Mouse (Mus musculus): Measurements from ENCODE around the gene Mettl5.

Mettl5 gene

DNA sequence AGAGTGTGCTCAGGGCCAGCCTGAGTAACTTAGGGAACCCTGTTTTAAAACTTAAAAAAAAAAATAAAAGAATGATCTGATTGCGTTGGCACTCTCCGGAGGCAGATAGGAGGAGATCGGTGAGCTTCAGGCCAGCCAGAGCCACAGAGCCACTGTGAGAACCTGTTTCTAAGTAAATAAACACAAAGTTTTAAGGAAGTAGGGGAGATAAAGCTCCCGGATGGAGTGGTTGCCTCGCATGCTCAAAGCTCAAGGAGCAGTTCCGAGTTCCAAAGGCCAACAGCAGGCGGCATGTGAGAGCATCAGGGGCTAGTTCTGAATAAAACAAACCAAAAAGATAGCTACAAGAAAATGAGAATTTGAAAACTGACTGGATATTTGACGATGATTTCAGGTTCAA, 29.0 kb downstream of the Mettl5 start:
- DNase-seq (ENCODE audit: low spot score in 2 of 2) = no peak

- no peak for DNase-seq (ENCODE audit: low spot score in 2 of 2)
Measured at GRCm38 (mm10) chr2:69851427-69852058, 33.9 kb downstream of the Mettl5 start.

DNA sequence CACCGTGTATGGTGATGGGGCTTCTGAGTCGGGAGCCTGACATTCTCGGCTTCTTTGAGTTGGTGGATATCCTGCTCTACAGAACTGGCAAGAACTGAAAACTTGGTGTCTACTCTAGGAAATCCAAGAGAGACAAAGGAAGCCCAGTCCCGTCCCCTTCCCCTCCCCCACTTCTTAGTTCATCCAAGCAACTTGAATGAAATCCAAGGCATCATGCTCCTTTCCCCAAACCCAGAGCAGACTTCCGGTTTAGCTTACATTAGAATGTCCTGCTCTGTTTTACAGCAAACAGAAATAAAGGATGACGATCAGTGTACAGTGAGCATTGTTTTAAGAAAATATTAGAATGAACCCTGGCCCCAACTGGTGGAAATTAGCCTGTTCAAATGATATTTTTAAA, 36.2 kb downstream of the Mettl5 start:
- DNase-seq (ENCODE audit: low spot score in 2 of 2) = peak in 1 of 2 experiments; percentile 8

DNA sequence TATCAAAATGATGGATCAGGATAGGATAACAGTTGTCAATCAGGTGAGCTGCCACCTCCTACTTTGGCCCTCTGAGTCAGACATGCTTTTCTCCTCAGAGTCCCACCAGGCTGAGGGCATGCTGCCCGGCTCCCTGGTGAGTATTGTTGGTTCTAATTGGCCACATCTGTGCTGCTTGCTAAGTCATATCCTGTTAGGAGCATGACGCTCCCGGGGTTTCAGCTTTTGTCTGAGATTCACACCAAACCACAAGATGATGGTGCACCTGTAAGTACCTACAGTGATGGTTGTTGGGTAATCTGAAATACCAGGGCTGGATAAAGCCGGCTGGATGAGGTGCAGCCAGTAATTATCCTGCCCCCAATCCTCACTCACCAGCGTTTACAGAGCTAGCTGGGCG, 45.2 kb downstream of the Mettl5 start:
- DNase-seq (ENCODE audit: low spot score in 2 of 2) = no peak

DNA sequence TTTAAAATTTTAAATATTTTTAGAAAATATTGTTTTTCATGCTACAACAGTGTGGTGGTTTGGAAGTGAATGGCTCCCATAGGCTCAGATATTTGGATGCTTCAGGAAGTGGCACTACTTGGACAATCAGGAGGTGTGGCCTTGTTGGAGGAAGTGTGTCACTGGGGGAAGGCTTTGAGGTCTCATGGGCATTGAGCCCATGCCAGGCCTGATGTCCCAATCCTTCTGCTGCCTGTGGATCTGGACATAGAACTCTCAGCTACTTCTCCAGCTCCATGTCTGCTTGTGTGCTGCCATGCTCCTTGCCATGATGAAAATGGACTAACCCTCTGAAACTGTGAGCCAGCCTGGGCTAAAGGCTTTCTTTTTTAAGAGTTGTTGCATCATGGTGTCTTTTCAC, 46.7 kb downstream of the Mettl5 start:
- no peak for DNase-seq (ENCODE audit: low spot score in 2 of 2)

DNA sequence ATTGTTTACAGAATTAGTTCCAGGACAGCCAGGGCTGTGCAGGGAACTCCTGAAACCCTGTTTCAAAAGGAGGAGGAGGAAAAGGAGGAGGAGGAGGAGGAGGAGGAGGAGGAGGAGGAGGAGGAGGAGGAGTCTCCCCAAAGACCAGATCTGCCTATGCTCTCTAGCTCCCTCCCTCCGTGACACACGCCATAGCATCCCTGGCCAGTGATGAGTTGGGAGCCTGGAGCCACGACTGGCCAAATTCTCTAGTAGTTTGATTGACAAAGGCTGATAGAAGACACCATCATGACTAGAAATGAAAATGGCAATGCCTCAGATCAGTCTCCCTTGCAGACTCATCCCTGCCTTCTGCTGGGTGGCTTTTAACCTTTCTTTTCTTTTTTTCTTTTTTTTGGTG, 47.4 kb downstream of the Mettl5 start:
- no peak for DNase-seq (ENCODE audit: low spot score in 2 of 2)

DNA sequence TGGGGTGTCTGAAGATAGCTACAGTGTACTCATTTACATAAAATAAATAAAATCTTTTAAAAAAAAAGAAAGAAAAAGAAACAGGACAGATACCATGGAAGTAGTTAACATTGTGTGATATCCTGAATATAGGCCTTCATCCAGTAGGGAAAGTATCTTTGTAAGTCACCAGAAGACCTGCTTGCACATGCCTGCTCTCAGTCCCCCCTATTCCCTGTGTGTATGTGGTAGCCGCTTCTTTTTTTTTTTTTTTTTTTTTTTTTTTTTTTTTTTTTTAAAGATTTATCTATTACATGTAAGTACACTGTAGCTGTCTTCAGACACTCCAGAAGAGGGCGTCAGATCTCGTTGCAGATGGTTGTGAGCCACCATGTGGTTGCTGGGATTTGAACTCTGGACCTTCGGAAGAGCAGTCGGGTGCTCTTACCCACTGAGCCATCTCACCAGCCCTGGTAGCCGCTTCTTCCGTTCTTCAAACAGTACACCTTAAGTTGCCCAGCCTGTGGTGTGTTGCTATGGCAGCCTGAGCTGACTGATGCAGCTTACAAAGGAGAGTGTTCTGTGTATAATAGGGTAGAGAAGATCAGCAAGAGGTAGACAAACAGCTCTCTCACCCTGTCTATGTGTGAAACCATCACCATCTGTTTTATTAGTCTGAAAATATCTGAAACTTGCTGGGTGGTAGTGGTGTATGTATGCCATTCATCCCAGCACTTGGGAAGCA, 48.0 kb downstream of the Mettl5 start:
- DNase-seq (ENCODE audit: low spot score in 2 of 2) = no peak

- no peak for DNase-seq (ENCODE audit: low spot score in 2 of 2)
Measured at GRCm38 (mm10) chr2:69830116-69830515, 55.3 kb downstream of the Mettl5 start.

DNA sequence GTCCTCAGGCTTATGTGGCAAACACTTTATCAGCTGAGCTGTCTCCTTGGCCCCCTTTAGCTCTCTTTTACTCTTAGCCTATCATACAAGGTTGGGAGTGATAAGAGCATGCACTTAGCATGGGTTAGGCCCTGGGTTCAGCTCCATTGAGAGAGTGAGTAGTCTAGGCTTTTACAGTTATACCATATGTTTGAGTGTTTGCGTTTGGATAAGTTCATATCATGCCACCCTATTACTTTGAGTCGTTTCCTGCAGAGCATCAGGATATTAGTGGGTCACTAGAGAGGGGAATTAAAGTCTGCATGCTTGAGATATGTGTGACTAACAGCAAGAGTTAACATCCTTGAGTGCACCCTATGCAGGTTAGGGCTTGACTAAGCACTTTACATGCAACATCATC, 55.7 kb downstream of the Mettl5 start:
- no peak for DNase-seq (ENCODE audit: low spot score in 2 of 2)

DNA sequence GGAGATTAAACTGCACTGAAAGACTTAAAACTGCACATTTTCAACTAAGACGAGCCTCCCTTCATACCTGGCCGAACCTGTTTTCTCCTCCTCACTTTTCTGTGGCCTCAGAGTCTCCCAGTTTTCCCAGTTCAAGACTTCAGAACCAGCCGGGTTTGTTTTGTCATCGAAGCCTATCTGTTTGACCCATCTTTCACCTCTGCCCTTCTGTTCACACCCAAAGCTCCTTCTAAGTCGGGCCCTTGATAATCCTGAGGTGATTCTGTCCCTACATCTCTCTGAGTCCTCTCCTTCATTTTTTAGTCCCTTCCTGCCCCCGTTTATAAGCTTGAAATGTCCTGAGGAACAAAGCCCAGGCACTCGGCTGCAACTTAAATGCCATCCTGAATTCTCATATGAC, 57.4 kb downstream of the Mettl5 start:
- no peak for DNase-seq (ENCODE audit: low spot score in 2 of 2)

DNA sequence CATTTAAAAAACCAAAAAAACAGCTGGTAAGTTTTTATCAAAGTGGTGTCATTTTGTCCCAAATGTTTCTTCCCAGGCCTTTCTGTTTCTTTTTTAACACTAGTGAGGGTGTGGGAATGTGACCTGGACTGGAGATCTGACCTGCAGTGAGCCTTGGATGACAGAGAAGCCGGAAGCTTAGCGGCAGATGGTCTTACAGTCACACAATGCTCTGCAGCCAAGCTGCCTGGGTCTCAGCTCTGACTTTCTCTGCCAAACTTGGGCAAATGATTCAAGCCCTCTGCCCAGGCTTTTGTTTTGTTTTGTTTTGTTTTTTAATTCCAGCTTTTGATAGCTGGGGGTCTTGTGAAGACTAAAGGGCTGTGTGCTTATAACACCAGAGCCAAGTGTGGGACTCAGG, 59.0 kb downstream of the Mettl5 start:
- peak; percentile 26 to 34 for DNase-seq (ENCODE audit: low spot score in 2 of 2)

DNA sequence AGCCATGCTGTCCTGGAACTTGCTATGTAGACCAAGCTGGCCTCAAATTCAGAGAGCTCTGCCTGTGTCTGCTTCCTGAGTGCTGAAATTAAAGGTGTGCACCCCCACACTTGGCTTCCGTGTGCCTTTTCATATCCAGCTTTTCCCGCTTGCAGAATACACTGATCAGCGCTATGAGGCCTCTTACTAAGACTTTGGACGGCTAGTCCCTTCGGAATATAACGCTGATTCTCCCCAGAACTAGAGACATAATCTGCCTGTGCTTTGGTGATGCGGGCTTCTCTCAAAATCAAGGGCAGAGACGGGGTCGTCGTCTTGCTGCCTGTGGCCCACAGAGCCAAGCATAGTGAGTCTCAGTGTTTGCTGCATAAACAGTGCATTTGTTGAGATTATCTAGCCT, 59.5 kb downstream of the Mettl5 start:
- DNase-seq (ENCODE audit: low spot score in 2 of 2) = no peak

DNA sequence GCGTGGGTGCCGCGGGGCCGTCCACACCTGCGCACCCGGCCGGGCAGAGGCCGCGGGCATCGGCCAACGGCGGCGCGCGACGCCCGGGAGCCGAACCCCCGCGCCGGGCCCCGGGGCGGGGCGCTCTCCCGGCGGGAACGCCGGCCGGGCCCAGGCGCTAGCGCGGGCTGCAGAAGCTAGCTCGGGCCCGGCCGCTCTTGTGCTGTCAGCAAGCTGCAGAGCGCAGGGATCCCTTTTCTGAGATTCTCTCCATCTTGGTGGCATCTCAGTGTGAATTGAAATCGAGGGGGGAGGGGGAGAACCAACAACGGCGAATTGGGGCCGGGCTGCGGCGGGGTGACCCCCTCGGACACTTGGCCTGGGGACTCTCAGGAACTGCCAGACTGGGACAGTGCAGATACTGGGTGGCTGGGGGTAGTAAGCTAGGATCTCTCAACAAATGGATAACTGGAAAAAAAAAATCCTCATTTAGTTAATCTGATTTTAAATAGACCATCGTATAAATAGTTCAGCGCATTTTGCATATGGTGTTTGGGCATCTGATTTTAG, 62.2 kb downstream of the Mettl5 start:
- peak; percentile 5 to 12 for DNase-seq (ENCODE audit: low spot score in 2 of 2)

GRCm38 (mm10) chr2:69822361-69823128, 62.9 kb downstream of the Mettl5 start:
- DNase-seq (ENCODE audit: low spot score in 2 of 2) = peak; percentile 18 to 25

GRCm38 (mm10) chr2:69821711-69822110, 63.7 kb downstream of the Mettl5 start, which contains the start of gene Klhl23:
Klhl23 (plus strand) TSS chr2:69821944.
- DNase-seq (ENCODE audit: low spot score in 2 of 2) = peak; percentile 18 to 52

Data from heart, adult 9 months (tissue).